Mouse (Mus musculus): ENCODE data around the gene Cnn2.

Cnn2 gene

DNA sequence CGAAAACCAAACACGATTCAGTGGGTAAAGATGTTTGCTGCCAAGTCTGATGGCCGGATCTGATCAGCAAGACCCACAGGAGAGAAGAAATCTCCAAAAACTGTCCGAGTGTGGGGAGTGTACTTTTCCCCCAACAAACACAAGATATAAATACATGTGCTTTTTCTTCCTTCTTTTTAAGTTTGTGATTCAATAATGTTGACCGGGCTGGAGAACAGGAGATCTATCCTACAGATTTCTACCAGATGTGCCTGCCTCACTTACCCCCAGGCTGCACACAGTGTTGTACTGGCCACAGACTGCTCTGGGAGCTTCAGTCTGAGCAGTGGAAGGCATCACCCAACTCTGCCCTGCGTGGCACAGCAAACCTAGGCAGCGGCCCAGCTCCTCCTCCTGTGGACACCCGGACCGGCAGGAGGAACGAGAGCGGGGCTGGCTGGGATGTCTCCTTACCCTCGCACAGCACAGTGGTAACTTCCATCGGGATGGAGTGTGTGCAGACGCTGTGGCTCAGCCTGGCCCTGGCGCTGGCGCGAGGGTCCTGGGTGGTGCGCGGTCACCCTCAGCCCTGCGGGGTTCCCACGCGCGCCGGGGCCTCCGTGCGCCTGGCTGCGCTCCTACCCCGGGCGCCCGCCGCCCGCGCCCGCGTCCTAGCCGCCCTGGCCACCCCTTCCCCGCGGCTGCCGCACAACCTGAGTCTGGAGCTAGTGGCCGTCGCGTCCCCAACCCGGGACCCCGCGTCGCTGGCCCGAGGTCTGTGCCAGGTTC lies 17.8 kb upstream of the Cnn2 start, which contains the start of gene Grin3b:
Gene Grin3b, plus strand, starts transcription at position 301 of the 768 bp plus-strand sequence.
- no peak for DNase-seq (ENCODE audit: low spot score)

DNA sequence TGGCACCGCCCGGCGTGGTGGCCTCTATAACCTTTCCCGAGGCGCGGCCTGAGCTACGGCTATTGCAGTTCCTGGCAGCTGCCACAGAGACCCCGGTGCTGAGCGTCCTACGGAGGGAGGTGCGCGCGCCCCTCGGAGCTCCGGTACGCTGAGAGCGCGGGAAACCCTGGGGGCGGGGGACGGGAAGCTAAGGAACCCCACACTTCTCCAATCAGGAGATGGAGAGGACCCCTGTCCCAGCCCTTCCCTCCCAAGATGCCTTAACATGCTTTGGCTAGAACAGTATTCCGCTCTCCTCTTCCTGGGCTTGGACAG lies 17.2 kb upstream of the Cnn2 start:
- DNase-seq (ENCODE audit: low spot score): no peak

DNA sequence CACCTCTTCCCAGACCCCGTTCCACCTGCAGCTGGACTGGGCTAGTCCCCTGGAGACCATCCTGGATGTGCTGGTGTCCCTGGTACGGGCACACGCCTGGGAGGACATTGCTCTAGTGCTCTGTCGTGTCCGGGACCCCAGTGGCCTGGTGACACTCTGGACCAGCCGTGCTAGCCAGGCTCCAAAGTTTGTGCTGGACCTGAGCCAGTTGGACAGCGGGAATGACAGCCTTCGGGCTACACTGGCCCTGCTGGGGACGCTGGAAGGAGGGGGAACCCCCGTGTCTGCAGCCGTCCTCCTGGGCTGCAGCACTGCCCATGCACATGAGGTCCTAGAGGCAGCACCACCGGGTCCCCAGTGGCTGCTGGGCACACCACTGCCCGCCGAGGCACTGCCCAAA lies 15.6 kb upstream of the Cnn2 start:
- no peak for DNase-seq (ENCODE audit: low spot score)

- DNase-seq (ENCODE audit: low spot score): no peak
Measured at GRCm38 (mm10) chr10:79974087-79974486, 14.3 kb upstream of the Cnn2 start.

GRCm38 (mm10) chr10:79974668-79975067 lies 13.7 kb upstream of the Cnn2 start:
- no peak for DNase-seq (ENCODE audit: low spot score)

DNA sequence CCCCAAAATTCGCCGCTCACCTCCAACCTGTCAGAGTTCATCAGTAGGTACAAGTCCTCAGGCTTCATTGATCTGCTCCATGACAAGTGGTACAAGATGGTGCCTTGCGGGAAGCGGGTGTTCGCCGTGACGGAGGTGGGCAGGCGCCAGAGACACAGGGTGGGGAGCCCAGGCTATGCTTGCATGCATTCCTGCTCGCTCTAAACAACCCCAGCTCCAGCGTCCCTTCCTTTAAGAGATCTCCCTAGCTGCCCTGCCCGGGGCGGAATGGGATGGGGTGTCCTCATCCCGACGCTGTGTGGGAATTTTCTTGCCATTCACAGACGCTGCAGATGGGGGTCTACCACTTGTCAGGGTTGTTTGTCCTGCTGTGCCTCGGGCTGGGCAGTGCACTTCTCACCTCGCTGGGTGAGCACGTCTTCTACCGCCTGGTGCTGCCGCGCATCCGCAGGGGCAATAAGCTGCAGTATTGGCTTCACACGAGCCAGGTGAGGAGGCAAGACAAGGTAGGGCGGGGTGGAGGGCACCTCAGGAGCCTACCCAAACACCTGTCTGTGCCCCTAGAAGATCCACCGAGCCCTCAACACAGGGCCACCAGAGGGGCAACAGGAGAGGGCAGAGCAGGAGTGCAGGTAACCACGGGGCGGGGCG lies 12.2 kb upstream of the Cnn2 start:
- no peak for DNase-seq (ENCODE audit: low spot score)

DNA sequence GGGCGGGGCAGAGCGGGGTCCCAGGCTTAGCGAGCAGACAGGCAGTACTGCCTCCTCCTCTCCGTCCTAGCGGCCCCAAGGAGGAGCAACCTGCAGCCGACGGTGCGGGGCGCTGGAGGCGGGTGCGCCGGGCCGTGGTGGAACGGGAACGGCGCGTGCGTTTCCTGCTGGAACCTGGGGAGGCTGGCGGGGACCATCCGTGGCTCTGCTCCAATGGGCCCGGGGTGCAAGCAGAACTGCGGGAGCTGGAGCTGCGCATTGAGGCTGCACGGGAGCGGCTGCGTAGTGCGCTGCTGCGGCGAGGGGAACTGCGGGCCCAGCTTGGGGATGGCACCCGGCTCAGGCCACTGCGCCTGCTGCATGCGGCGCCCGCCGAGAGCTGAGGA lies 11.7 kb upstream of the Cnn2 start:
- no peak for DNase-seq (ENCODE audit: low spot score)

GRCm38 (mm10) chr10:79977324-79977723 lies 11.1 kb upstream of the Cnn2 start:
- DNase-seq (ENCODE audit: low spot score): no peak

DNA sequence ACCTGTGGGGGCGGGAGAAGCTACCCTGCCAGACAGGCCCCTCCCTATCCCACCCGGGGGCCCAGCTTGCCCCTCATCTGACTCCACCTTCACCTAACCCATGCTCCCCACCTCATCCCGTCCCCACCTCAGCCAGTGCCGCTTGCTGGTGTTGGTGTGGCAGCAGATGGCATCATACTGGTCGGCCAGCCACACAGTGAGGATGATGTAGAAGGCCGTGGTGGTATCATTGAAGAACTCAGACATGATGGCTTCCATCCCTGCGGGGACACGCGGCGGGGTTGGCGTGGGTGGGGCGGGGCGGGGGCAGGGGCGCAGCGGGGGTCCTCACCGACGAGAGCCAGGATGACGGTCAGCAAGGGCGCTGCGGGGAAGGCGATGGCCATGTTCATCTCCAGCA lies 10.3 kb upstream of the Cnn2 start:
- no peak for DNase-seq (ENCODE audit: low spot score)

GRCm38 (mm10) chr10:79979401-79980155 lies 8.8 kb upstream of the Cnn2 start:
- no peak for DNase-seq (ENCODE audit: low spot score)

DNA sequence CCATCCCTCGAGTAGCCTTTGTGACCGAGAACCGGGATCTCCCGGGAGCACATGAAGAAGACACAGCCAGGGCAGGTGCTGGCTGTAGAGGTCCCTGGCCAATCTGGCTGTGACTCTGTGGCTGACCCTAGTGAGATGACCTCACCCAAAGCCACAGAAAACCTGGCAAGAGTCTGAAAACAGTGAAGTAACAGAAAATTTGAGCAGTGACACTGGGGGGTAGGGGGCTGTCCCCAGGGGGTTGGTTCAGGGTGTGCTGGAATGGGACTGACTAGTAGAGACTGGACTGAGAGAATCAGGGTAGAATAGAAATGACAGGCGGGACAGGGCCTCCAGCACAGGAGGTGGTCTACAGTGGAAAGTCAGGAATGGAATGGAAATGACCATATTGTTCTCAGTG lies 5.2 kb upstream of the Cnn2 start:
- no peak for DNase-seq (ENCODE audit: low spot score)

GRCm38 (mm10) chr10:79983670-79984069 lies 4.7 kb upstream of the Cnn2 start:
- DNase-seq (ENCODE audit: low spot score): peak; percentile 77

GRCm38 (mm10) chr10:79984195-79984816 lies 4.1 kb upstream of the Cnn2 start, which contains the start of gene Tmem259:
TSS of gene Tmem259 (minus strand) at chr10:79984330.
- DNase-seq (ENCODE audit: low spot score): peak; percentile 89

DNA sequence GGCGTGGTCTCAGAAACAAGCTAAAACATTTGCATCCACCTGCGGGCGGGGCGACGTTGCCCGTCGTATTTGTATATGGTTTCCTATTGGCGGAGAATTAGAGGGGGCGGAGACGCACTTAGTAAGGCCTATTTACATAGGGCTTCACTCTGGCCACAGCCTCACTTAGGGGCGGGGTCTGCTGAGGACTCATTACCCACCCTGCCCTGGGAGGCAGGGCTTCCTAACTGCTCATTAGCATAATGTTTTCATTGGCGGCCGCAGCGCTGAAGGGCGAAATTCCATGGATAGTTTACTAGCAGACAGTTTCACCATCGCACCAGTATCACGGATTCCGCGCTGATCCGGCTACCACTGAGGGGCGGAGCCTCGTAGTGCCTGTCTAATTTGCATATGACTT lies 3.5 kb upstream of the Cnn2 start:
- DNase-seq (ENCODE audit: low spot score): peak; percentile 98

DNA sequence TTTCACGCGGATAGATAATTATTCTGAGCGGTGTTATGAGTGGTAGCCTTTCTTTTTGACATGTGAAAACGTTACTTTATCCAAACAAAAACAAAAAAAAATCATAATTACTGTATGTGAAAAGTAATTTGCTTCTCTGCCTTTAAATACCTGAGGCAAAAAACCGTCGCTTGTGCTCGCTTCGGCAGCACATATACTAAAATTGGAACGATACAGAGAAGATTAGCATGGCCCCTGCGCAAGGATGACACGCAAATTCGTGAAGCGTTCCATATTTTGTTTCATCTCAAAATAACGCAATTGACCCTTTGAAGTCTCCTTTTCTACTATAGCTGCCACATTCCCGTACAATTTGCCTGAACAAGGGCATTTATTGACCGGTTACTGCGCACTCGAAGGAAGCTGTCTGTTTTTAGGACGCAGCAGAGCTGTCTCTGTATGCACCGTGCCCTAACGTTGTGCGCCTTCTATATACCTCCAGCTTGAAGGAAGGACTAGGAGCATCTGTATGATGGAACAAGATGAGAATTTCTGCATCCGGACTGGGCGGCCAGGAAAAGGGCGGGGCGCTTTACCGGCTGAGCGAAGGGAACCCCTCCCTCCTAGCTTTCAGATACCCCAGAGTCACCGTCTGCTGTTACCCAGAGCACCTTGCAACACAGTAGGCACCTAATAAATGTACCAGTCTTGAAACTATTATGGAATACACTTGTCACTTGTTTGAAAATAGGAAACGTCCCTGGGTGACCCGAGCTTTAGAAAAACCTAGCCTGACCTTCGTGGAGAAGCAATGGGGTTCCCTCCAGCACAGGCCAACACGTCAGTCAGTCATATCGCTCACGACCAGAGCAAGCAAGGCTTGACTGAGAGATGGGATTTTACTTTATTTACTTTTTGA lies 2.8 kb upstream of the Cnn2 start:
- DNase-seq (ENCODE audit: low spot score): no peak

GRCm38 (mm10) chr10:79986232-79986878 lies 2.0 kb upstream of the Cnn2 start:
- no peak for DNase-seq (ENCODE audit: low spot score)

GRCm38 (mm10) chr10:79986963-79987362 lies 1.4 kb upstream of the Cnn2 start:
- DNase-seq (ENCODE audit: low spot score): peak; percentile 83

DNA sequence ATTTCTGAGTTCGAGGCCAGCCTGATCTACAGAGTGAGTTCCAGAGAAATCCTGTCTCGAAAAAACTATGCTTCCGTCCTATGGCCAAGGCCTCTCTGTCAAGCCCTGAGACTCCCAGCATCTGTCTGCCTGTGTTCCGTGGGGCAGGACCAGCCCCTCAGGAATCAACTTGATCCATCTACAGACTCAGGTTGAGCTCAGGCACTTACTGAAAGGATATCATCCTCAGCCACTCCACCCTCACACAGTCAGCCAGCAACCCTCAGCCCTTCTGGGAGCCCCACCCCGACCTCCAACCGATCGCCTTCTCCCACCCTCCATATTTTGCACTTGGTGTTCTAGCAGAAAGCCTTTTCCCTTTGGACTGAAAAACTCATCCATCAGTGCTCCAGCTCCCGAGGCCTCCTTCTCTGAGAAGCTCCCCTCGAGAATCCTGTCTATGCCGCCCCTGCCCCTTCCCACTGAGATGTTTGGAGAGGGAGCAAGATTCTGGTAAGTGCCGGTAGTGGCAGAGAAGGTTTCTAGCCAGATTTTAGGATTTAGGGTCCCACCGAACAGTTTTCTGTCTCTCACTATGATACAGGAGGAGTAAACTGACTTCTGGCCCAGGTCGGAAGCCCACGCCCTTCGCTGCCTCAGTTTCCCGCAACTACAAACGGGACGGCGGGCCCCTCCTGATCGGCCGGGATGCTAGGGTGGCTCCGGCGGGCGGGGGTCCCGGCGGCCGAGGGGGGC lies 446 bp upstream of the Cnn2 start:
- no peak for DNase-seq (ENCODE audit: low spot score)

- no peak for DNase-seq (ENCODE audit: low spot score)
Measured at GRCm38 (mm10) chr10:79989272-79989786, 945 bp downstream of the Cnn2 start.

GRCm38 (mm10) chr10:79989870-79990269 lies 1.5 kb downstream of the Cnn2 start:
- DNase-seq (ENCODE audit: low spot score): no peak
